Comparison of ENCODE assay signal across 8 mouse cellular contexts in genomic region chr2:94240411-94240810, GRCm38 (mm10).
DNase-seq lines count a peak whose midpoint lies in the region; ATAC-seq lines count a peak whose summit lies in the region.

No protein-coding gene starts in this region.

- no peak for ATAC-seq in intestine, embryonic 14.5 days (replicated peaks; ENCODE audit: low FRiP score, low TSS enrichment, low read depth)
- ATAC-seq in intestine, embryonic 16.5 days: no peak
- no peak for ATAC-seq in midbrain, embryonic 16.5 days

- DNase-seq in intestine, embryonic 14.5 days (ENCODE audit: low spot score): peak; percentile 57
- peak; percentile 19 for DNase-seq in embryonic facial prominence, embryonic 10.5 days (ENCODE audit: low spot score)
- DNase-seq in hindbrain, embryonic 10.5 days (ENCODE audit: low spot score): peak; percentile 35
- no peak for DNase-seq in urinary bladder, postnatal 10 days (ENCODE audit: low spot score)
- DNase-seq in T-cell, adult 2 months (ENCODE audit: low spot score): no peak
- DNase-seq in thymus, postnatal 36 days: no peak

- no peaks in the 10 kb centered on the region for H3K36me3 ChIP-seq in intestine, embryonic 14.5 days (ENCODE audit: control insufficient read depth, insufficient read depth, low read length)
- H3K36me3 ChIP-seq in intestine, embryonic 16.5 days (ENCODE audit: control insufficient read depth, insufficient read depth, low read length): no peaks in the 10 kb centered on the region
- H3K36me3 ChIP-seq in embryonic facial prominence, embryonic 10.5 days (replicated peaks): no peaks in the 10 kb centered on the region
- H3K36me3 ChIP-seq in hindbrain, embryonic 10.5 days: no peaks in the 10 kb centered on the region
- H3K36me3 ChIP-seq in midbrain, embryonic 16.5 days (ENCODE audit: control insufficient read depth, insufficient read depth, low read length): no peaks in the 10 kb centered on the region

- H3K27ac ChIP-seq in intestine, embryonic 14.5 days (ENCODE audit: low read depth): no peak overlapping the region
- no peak overlapping the region for H3K27ac ChIP-seq in intestine, embryonic 16.5 days (ENCODE audit: low read length)
- no peak overlapping the region for H3K27ac ChIP-seq in embryonic facial prominence, embryonic 10.5 days (replicated peaks)
- no peak overlapping the region for H3K27ac ChIP-seq in hindbrain, embryonic 10.5 days
- no peak overlapping the region for H3K27ac ChIP-seq in midbrain, embryonic 16.5 days (ENCODE audit: low read length)

- no peak overlapping the region for H3K4me3 ChIP-seq in intestine, embryonic 14.5 days (ENCODE audit: low read depth, low read length)
- no peak overlapping the region for H3K4me3 ChIP-seq in intestine, embryonic 16.5 days (ENCODE audit: low read length)
- peak overlapping the region; percentile 56 for H3K4me3 ChIP-seq in embryonic facial prominence, embryonic 10.5 days
- H3K4me3 ChIP-seq in hindbrain, embryonic 10.5 days: peak overlapping the region; percentile 56
- peak overlapping the region; percentile 59 for H3K4me3 ChIP-seq in midbrain, embryonic 16.5 days (ENCODE audit: low read depth, low read length)

- no peaks in the 10 kb centered on the region for H3K9me3 ChIP-seq in intestine, embryonic 14.5 days (ENCODE audit: control insufficient read depth, low read length)
- no peaks in the 10 kb centered on the region for H3K9me3 ChIP-seq in intestine, embryonic 16.5 days (ENCODE audit: control insufficient read depth, low read length)
- H3K9me3 ChIP-seq in embryonic facial prominence, embryonic 10.5 days: no peaks in the 10 kb centered on the region
- H3K9me3 ChIP-seq in hindbrain, embryonic 10.5 days: no peaks in the 10 kb centered on the region
- H3K9me3 ChIP-seq in midbrain, embryonic 16.5 days (replicated peaks; ENCODE audit: control insufficient read depth, low read length, poor library complexity, severe bottlenecking): no peaks in the 10 kb centered on the region

- peaks cover 86% of the 10 kb centered on the region for H3K27me3 ChIP-seq in intestine, embryonic 14.5 days (replicated peaks; ENCODE audit: control insufficient read depth, insufficient read depth, low read length)
- H3K27me3 ChIP-seq in intestine, embryonic 16.5 days (replicated peaks; ENCODE audit: control insufficient read depth, insufficient read depth, low read length): peaks cover 66% of the 10 kb centered on the region
- H3K27me3 ChIP-seq in embryonic facial prominence, embryonic 10.5 days (replicated peaks; ENCODE audit: low read depth, poor library complexity, severe bottlenecking): peaks cover 98% of the 10 kb centered on the region
- H3K27me3 ChIP-seq in hindbrain, embryonic 10.5 days (ENCODE audit: insufficient read depth, poor library complexity, severe bottlenecking): peaks cover 92% of the 10 kb centered on the region
- H3K27me3 ChIP-seq in midbrain, embryonic 16.5 days (ENCODE audit: control insufficient read depth, insufficient read depth, low read depth, low read length): peaks cover 49% of the 10 kb centered on the region

- 0 out of 2 replicates have a peak, but pooled peaks cover 4% of the 10 kb centered on the region for H3K4me1 ChIP-seq in intestine, embryonic 14.5 days (replicated peaks; ENCODE audit: control insufficient read depth, insufficient read depth, low read length)
- H3K4me1 ChIP-seq in intestine, embryonic 16.5 days (ENCODE audit: control insufficient read depth, insufficient read depth, low read length): no peaks in the 10 kb centered on the region
- peaks cover 27% of the 10 kb centered on the region for H3K4me1 ChIP-seq in embryonic facial prominence, embryonic 10.5 days
- peaks cover 42% of the 10 kb centered on the region for H3K4me1 ChIP-seq in hindbrain, embryonic 10.5 days (replicated peaks)
- H3K4me1 ChIP-seq in midbrain, embryonic 16.5 days (ENCODE audit: control insufficient read depth, insufficient read depth, low read length): peaks cover 45% of the 10 kb centered on the region

- no peak overlapping the region for H3K4me2 ChIP-seq in intestine, embryonic 14.5 days (ENCODE audit: low read length)
- H3K4me2 ChIP-seq in intestine, embryonic 16.5 days (ENCODE audit: low read depth, low read length): no peak overlapping the region
- peak overlapping the region; percentile 94 for H3K4me2 ChIP-seq in midbrain, embryonic 16.5 days (ENCODE audit: low read length)

- H3K9ac ChIP-seq in intestine, embryonic 14.5 days (ENCODE audit: low read length): no peak overlapping the region
- H3K9ac ChIP-seq in intestine, embryonic 16.5 days (ENCODE audit: low read depth, low read length): no peak overlapping the region
- peak overlapping the region; percentile 17; the same call in 1 of the 2 replicates for H3K9ac ChIP-seq in midbrain, embryonic 16.5 days (ENCODE audit: low read depth, low read length)

- WGBS in intestine, embryonic 14.5 days: 3% methylated on average over 17 of the region's 17 CpGs
- 2% methylated on average over 17 of the region's 17 CpGs for WGBS in intestine, embryonic 16.5 days
- WGBS in embryonic facial prominence, embryonic 10.5 days: under 1% methylated on average over 17 of the region's 17 CpGs
- 2% methylated on average over 17 of the region's 17 CpGs for WGBS in hindbrain, embryonic 10.5 days
- 1% methylated on average over 17 of the region's 17 CpGs for WGBS in midbrain, embryonic 16.5 days

Comparison
In these comparisons a context has a peak if more than half of its experiments do, and no peak if none do; other contexts are left out.
1. DNase-seq: peak in intestine, embryonic 14.5 days (single experiment), embryonic facial prominence, embryonic 10.5 days (single experiment) and hindbrain, embryonic 10.5 days (single experiment); none in urinary bladder, postnatal 10 days (single experiment), T-cell, adult 2 months (single experiment) and thymus, postnatal 36 days (0 of 2).
2. H3K4me3 ChIP-seq: peak in embryonic facial prominence, embryonic 10.5 days (single experiment), hindbrain, embryonic 10.5 days (single experiment) and midbrain, embryonic 16.5 days (single experiment); none in intestine, embryonic 14.5 days (single experiment) and intestine, embryonic 16.5 days (single experiment).